Mouse (Mus musculus) kidney, adult 2 months (tissue): ENCODE measurements at regions not wholly inside any gene's neighbourhood (a gene's known extent, or its start where the extent isn't known, plus 50 kb on each side); places are given as distances from the start of the nearest gene placed in this dataset.

Experiments used
- CTCF ChIP-seq: fragments of 200-500 bp; conservative IDR thresholded peaks from 2 replicates; pipeline ENCODE4 v1.5.1; 2011; ENCODE audit warnings: low read depth, mild to moderate bottlenecking, control low read depth, low read length, moderate library complexity, mixed read lengths; ENCODE audit not compliant: insufficient read depth, insufficient read length
- POLR2A ChIP-seq: fragments of 200-500 bp; IDR thresholded peaks from one replicate; pipeline ENCODE4 v1.6.1; 2011; ENCODE audit warnings: low read depth, low read length, control low read depth

DNA sequence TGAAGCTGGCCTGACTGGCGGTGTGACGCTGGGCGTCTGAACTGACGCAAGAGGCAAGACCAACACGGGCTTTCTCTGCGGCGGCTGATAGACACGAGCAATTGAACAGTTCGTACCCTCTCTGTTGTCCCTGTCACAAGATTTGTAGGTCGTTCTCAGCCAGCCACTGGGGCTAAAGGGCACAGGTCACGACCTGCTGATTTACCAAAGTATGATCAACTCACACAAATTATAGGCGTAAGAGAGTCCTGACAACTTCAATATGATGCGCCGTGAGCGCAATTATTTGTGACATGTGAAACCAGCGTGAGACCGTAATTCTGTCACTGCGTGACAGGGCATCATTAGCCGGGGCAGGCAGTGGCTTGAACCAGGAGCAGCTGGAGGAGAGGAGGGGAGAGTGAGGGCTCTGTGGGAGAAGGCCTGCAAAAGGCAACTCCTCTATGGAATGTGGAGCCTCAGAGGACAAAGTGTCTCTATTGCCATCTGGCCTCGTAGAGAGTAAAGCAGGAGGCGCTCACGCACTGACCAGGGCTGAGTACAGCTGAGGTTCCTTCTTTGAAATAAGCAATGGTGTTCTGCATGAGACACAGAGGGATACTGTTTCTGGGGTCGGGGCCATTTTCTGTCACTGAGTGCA lies 181.4 kb upstream of the Habp2 start:
- TF ChIP-seq CTCF (no peak), POLR2A (no peak)
